Mouse (Mus musculus) thymus, adult 2 months (tissue): ENCODE data around the gene Prr3.

ENCODE experiments used
- CTCF ChIP-seq: fragments of 200-500 bp; IDR thresholded peaks from 2 replicates; pipeline ENCODE4 v1.5.1; 2012; ENCODE audit warnings: mild to moderate bottlenecking, control low read depth, low read length, moderate library complexity, borderline replicate concordance; ENCODE audit not compliant: control insufficient read depth, poor library complexity, insufficient read depth; ENCODE audit errors: extremely low read depth
- POLR2A ChIP-seq: fragments of 200-500 bp; IDR thresholded peaks from 2 replicates; pipeline ENCODE4 v1.6.1; 2012; ENCODE audit warnings: mild to moderate bottlenecking, low read length, control low read depth, moderate library complexity; ENCODE audit not compliant: control insufficient read depth, poor library complexity, insufficient read depth; ENCODE audit errors: extremely low read depth

DNA sequence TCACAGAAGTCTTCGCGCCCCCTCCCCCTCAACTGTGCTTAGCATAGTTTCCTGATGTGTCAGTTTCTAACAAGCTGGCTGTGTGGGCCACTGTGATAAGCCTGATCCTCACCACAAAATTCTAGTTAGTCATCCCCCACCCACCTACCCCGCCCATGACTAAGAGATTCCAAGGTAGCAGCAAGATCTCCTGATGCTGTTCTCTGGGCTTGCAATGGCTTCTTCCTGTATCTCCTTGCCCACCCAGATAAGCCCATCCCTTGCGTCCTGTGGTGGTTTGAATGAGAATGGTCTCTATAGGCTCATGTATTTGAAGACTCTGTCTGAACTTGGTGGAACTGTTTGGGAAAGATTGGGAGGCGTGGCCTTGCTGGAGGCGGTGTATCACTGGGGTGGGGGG is 21.9 kb upstream of the Prr3 start:
- TF ChIP-seq POLR2A: no peak
- no peak for TF ChIP-seq CTCF
